26 mouse cellular contexts compared by ENCODE assay signal in the genomic region with DNA sequence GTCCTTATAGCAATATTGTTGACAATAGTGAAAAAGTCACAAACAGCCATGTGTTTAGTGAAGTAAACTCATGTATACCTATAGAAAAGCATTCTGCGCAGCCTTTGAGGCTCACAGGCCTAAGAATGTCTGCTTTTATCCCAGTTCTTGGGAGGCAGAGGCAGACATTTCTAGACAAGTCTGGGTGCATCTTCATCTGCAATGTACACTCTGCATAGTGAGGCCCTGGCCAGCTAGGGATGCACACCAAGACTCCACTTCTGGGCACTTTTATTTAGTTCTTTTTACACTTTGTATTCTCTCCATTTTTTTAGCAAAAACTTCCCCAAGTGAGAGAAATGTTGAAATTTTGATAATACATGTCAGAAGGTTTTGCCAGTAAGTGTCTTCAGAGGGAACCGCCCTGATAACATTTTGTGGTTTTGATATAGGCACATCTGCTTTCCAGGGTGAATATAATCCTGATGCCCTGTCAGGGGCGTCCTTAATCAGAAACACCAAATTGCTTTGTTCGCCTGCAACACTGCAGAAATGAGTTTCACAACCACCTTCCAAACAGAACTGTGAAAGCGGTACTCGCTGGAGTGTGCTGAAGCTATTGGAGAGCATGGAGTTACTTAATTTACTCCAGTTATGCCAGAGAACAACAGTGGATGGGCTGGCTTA. TPM values are rescaled to one million over a fixed set of nuclear protein-coding genes. Genes with fewer than 3 reads are reported as not detected.
DNase-seq lines count a peak whose midpoint lies in the region; ATAC-seq and TF ChIP-seq lines count a peak whose summit lies in the region.
"Had no signal": no experiment of that assay in that cellular context is flagged by ENCODE, and none has a peak within 500 bp of the region (broad histone marks: within the 10 kb centered on the region; RNA-seq: fewer than 3 reads in every experiment).

No protein-coding gene starts in this region.

- no peak for TF ChIP-seq CTCF in MEL (IDR thresholded peaks at IDR 0.05 in 2 of 3, conservative IDR thresholded peaks at IDR 0.05 in 1 of 3; ENCODE audit: control insufficient read depth in 1 of 3, insufficient read depth in 1 of 3, low read depth in 2 of 3, low read length in 3 of 3, poor library complexity in 1 of 3, severe bottlenecking in 1 of 3)

- 23% methylated on average over 6 of the region's 6 CpGs for WGBS in liver, embryonic 12.5 days (ENCODE audit: insufficient replicate concordance)
- WGBS in forebrain, embryonic 10.5 days = 87% methylated on average over 6 of the region's 6 CpGs

- peak overlapping the region; percentile 53 for H3K4me2 ChIP-seq in liver, embryonic 12.5 days
- H3K4me2 ChIP-seq: forebrain, embryonic 15.5 days; hindbrain, embryonic 12.5 days; kidney, embryonic 15.5 days; lung, embryonic 15.5 days; midbrain, embryonic 11.5 days had no signal

- peak in 1 of 2 experiments; percentile 91; a peak in 2 of 4 replicates for TF ChIP-seq POLR2A in MEL (IDR thresholded peaks at IDR 0.05; ENCODE audit: control insufficient read depth in 1 of 2, insufficient read depth in 1 of 2, low read depth in 1 of 2, low read length in 2 of 2, poor library complexity in 1 of 2)

- peaks cover 11% of the 10 kb centered on the region for H3K79me2 ChIP-seq in MEL (ENCODE audit: control insufficient read depth, insufficient read depth, low read length, poor library complexity)

- no peaks in the 10 kb centered on the region for H3K9me3 ChIP-seq in MEL (replicated peaks; ENCODE audit: insufficient read depth, low read length)
- H3K9me3 ChIP-seq in liver, embryonic 12.5 days (replicated peaks) = no peaks in the 10 kb centered on the region
- no peaks in the 10 kb centered on the region for H3K9me3 ChIP-seq in forebrain, embryonic 10.5 days
- H3K9me3 ChIP-seq: embryonic facial prominence, embryonic 10.5 days; forebrain, embryonic 15.5 days; hindbrain, embryonic 12.5 days; kidney, embryonic 15.5 days; lung, embryonic 15.5 days had no signal

- H3K9ac ChIP-seq in MEL (ENCODE audit: control insufficient read depth, low read depth, low read length, poor library complexity, severe bottlenecking) = peak overlapping the region; percentile 82
- H3K9ac ChIP-seq in liver, embryonic 12.5 days = peak overlapping the region; percentile 58
- H3K9ac ChIP-seq: forebrain, embryonic 15.5 days; hindbrain, embryonic 12.5 days; kidney, embryonic 15.5 days; lung, embryonic 15.5 days had no signal

- peaks cover 0 to 72% of the 10 kb centered on the region in 2 experiments; a peak in 2 of 4 replicates for H3K36me3 ChIP-seq in MEL (ENCODE audit: control insufficient read depth in 1 of 2, insufficient read depth in 2 of 2, low read length in 2 of 2)
- H3K36me3 ChIP-seq in liver, embryonic 12.5 days = no peaks in the 10 kb centered on the region
- no peaks in the 10 kb centered on the region for H3K36me3 ChIP-seq in forebrain, embryonic 10.5 days (replicated peaks)
- H3K36me3 ChIP-seq: embryonic facial prominence, embryonic 10.5 days; forebrain, embryonic 15.5 days; hindbrain, embryonic 12.5 days; kidney, embryonic 15.5 days; lung, embryonic 15.5 days had no signal

- peaks cover 47 to 56% of the 10 kb centered on the region in 2 experiments for H3K4me1 ChIP-seq in MEL (ENCODE audit: control insufficient read depth in 1 of 2, insufficient read depth in 2 of 2, low read length in 2 of 2)
- peaks cover 69% of the 10 kb centered on the region for H3K4me1 ChIP-seq in liver, embryonic 12.5 days
- H3K4me1 ChIP-seq in forebrain, embryonic 10.5 days = no peaks in the 10 kb centered on the region
- H3K4me1 ChIP-seq: embryonic facial prominence, embryonic 10.5 days; hindbrain, embryonic 12.5 days; kidney, embryonic 15.5 days; lung, embryonic 15.5 days had no signal

- H3K27ac ChIP-seq in MEL (ENCODE audit: control insufficient read depth, low read depth, low read length) = peak overlapping the region; percentile 99
- peak overlapping the region; percentile 87 for H3K27ac ChIP-seq in liver, embryonic 12.5 days
- H3K27ac ChIP-seq in forebrain, embryonic 10.5 days = no peak overlapping the region
- H3K27ac ChIP-seq: embryonic facial prominence, embryonic 10.5 days; forebrain, embryonic 15.5 days; hindbrain, embryonic 12.5 days; kidney, embryonic 15.5 days; left cerebral cortex, adult 2 months; lung, embryonic 15.5 days had no signal

- H3K27me3 ChIP-seq in MEL (ENCODE audit: control insufficient read depth in 1 of 2, insufficient read depth in 2 of 2, low read length in 2 of 2) = no peaks in the 10 kb centered on the region
- H3K27me3 ChIP-seq in liver, embryonic 12.5 days (replicated peaks) = no peaks in the 10 kb centered on the region
- H3K27me3 ChIP-seq in forebrain, embryonic 10.5 days (ENCODE audit: poor library complexity, severe bottlenecking) = no peaks in the 10 kb centered on the region
- H3K27me3 ChIP-seq: CH12.LX; forebrain, embryonic 15.5 days; hindbrain, embryonic 12.5 days; kidney, embryonic 15.5 days; lung, embryonic 15.5 days had no signal

- ATAC-seq in erythroblast, adult 5-6 weeks (replicated peaks; ENCODE audit: low FRiP score, poor library complexity, severe bottlenecking) = peak; percentile 53
- ATAC-seq in liver, embryonic 12.5 days = peak; percentile 86
- peak; percentile 21; the same call in 1 of the 2 replicates for ATAC-seq in megakaryocyte, adult 5-6 weeks (ENCODE audit: poor library complexity, severe bottlenecking)
- ATAC-seq: forebrain, embryonic 15.5 days had no signal

- no peak; the same call in 1 of the 2 replicates for TF ChIP-seq RAD21 in MEL (IDR thresholded peaks at IDR 0.05; ENCODE audit: low read depth, low read length)

- peak overlapping the region; percentile 39 to 48 for H3K4me3 ChIP-seq in MEL (ENCODE audit: control insufficient read depth in 1 of 2, insufficient read depth in 1 of 2, low read depth in 2 of 2, low read length in 2 of 2)
- no peak overlapping the region for H3K4me3 ChIP-seq in liver, embryonic 12.5 days
- no peak overlapping the region for H3K4me3 ChIP-seq in forebrain, embryonic 10.5 days
- H3K4me3 ChIP-seq: embryonic facial prominence, embryonic 10.5 days; forebrain, embryonic 15.5 days; hindbrain, embryonic 12.5 days; kidney, embryonic 15.5 days; left cerebral cortex, adult 2 months; lung, embryonic 15.5 days had no signal

- DNase-seq in MEL (ENCODE audit: low read depth, low spot score) = peak; percentile 97
- no peak for DNase-seq in adrenal gland, adult (ENCODE audit: inconsistent age in 2 of 2, low spot score in 1 of 2)
- DNase-seq in layer of hippocampus, postnatal 36 days = no peak
- no peak for DNase-seq in forebrain, embryonic 10.5 days (ENCODE audit: extremely low spot score, low spot score)
- no peak for DNase-seq in natural killer cell, adult 2 months (ENCODE audit: low spot score in 2 of 2)
- DNase-seq: adrenal gland, postnatal 25 days; B cell, adult 2 months; cerebellum, adult 11 months; cerebellum, adult 9-11 months; gastrocnemius, postnatal 36 days; kidney, adult 11 months; kidney, postnatal 36 days; lung, postnatal 36 days; right cerebral cortex, postnatal 14 days; thymus, postnatal 25 days had no signal

- TF ChIP-seq EP300 in MEL (IDR thresholded peaks at IDR 0.05; ENCODE audit: low read depth in 1 of 2, low read length in 2 of 2) = peak; percentile 99 to 100

TF ChIP-seq in MEL, 35 proteins besides CTCF, POLR2A, EP300 and RAD21 (continues in another document):
- peak; percentile 34; the same call in 1 of the 2 replicates for TF ChIP-seq ELF1 (IDR thresholded peaks at IDR 0.05; ENCODE audit: low read depth, low read length)
- TF ChIP-seq CHD2 (IDR thresholded peaks at IDR 0.05; ENCODE audit: low read length) = peak; percentile 46; the same call in 1 of the 2 replicates
- TF ChIP-seq ZMIZ1 (IDR thresholded peaks at IDR 0.05; ENCODE audit: low read depth, low read length) = peak; percentile 99
- TF ChIP-seq MYB (IDR thresholded peaks at IDR 0.05; ENCODE audit: low read depth, low read length) = peak; percentile 94
- no peak for TF ChIP-seq USF1 (IDR thresholded peaks at IDR 0.05; ENCODE audit: low read depth, low read length)
- peak; percentile 41 for TF ChIP-seq SMC3 (IDR thresholded peaks at IDR 0.05; ENCODE audit: low read depth, low read length)
- peak; percentile 100 for TF ChIP-seq SIN3A (IDR thresholded peaks at IDR 0.05; ENCODE audit: low read length)
- TF ChIP-seq TAL1 (IDR thresholded peaks at IDR 0.05; ENCODE audit: low read length) = peak; percentile 93
- peak; percentile 59 for TF ChIP-seq KAT2A (conservative IDR thresholded peaks at IDR 0.05; ENCODE audit: low read depth, low read length)
- no peak for TF ChIP-seq ZKSCAN1 (IDR thresholded peaks at IDR 0.05; ENCODE audit: low read depth, low read length)
- TF ChIP-seq RCOR1 (IDR thresholded peaks at IDR 0.05; ENCODE audit: low read depth, low read length) = peak; percentile 96
- peak; percentile 76 for TF ChIP-seq BHLHE40 (IDR thresholded peaks at IDR 0.05; ENCODE audit: borderline replicate concordance, low read depth, low read length)
- TF ChIP-seq POLR2AphosphoS2 (IDR thresholded peaks at IDR 0.05; ENCODE audit: low read length) = peak; percentile 96
- TF ChIP-seq MXI1 (IDR thresholded peaks at IDR 0.05; ENCODE audit: low read depth, low read length) = no peak
- TF ChIP-seq TBP (IDR thresholded peaks at IDR 0.05; ENCODE audit: low read depth, low read length) = peak; percentile 97
- TF ChIP-seq MAX (IDR thresholded peaks at IDR 0.05; ENCODE audit: low read length) = peak; percentile 50; the same call in 1 of the 2 replicates
- TF ChIP-seq ETS1 (IDR thresholded peaks at IDR 0.05; ENCODE audit: low read depth, low read length) = peak; percentile 99
- TF ChIP-seq GATA1 (IDR thresholded peaks at IDR 0.05; ENCODE audit: low read depth, low read length) = peak; percentile 99
- peak; percentile 93 for TF ChIP-seq JUND (IDR thresholded peaks at IDR 0.05; ENCODE audit: low read depth, low read length)
- peak; percentile 80; the same call in 1 of the 2 replicates for TF ChIP-seq MAFK (IDR thresholded peaks at IDR 0.05; ENCODE audit: borderline replicate concordance, low read depth, low read length)
- peak; percentile 79 for TF ChIP-seq NELFE (IDR thresholded peaks at IDR 0.05; ENCODE audit: low read depth, low read length)

RNA-seq across cellular contexts. Expression of a gene that starts 54.1 kb away (rescaled TPM):
- 115 and 133 TPM in 2 replicates for total RNA-seq in MEL (2012; rRNA removed)
- polyA plus RNA-seq in MEL (2012; ENCODE audit: insufficient read depth in 1 of 2, insufficient read length in 2 of 2, low read depth in 1 of 2, low replicate concordance in 2 of 2, missing spikeins in 1 of 2) = 100 to 1,000 TPM in 1 of 2 experiments, not detected in 1; 103 TPM
- total RNA-seq in erythroblast, adult 5-6 weeks (2015; ENCODE audit: low replicate concordance) = 42.3 and 66.0 TPM in 2 replicates
- 69.5 and 91.7 TPM in 2 replicates for total RNA-seq in erythroblast, adult 5-6 weeks (2017; ENCODE audit: low replicate concordance)
- polyA plus RNA-seq in liver, embryonic 12.5 days (2016; fragmentation: Nextera tagmentation; extraction: Ambion mirVana) = 89.2 and 89.3 TPM in 2 replicates
- 39.0 and 40.4 TPM in 2 replicates for total RNA-seq in megakaryocyte, adult 5-6 weeks (2015)
- 55.4 and 57.3 TPM in 2 replicates for total RNA-seq in megakaryocyte, adult 5-6 weeks (2017)
- 10 to 100 TPM; 65.7 to 66.9 TPM for total RNA-seq in layer of hippocampus, postnatal 36 days (2021)
- 127 and 138 TPM in 2 replicates for polyA plus RNA-seq in forebrain, embryonic 10.5 days (2016; fragmentation: Nextera tagmentation; extraction: Ambion mirVana)

Comparison
In these comparisons a context has a peak if more than half of its experiments do, and no peak if none do; other contexts are left out.
1. H3K4me3 ChIP-seq: peak in MEL (2 of 2); none in liver, embryonic 12.5 days (single experiment) and forebrain, embryonic 10.5 days (single experiment).
2. ATAC-seq: peak in every context shown above with its lines; median percentile 86 in liver, embryonic 12.5 days; 53 in erythroblast, adult 5-6 weeks; 21 in megakaryocyte, adult 5-6 weeks.